Comparison of ENCODE assay signal across 8 mouse cellular contexts in genomic region chr8:97251458-97251865, GRCm38 (mm10).
DNase-seq lines count a peak whose midpoint lies in the region; ATAC-seq and TF ChIP-seq lines count a peak whose summit lies in the region.

No protein-coding gene starts in this region.

- peak; percentile 31 for DNase-seq in adrenal gland, postnatal 14 days
- DNase-seq in adrenal gland, adult 2 months = no peak
- peak; percentile 64 for DNase-seq in hindbrain, postnatal 0 days (ENCODE audit: low spot score)
- peak; percentile 35 to 38 for DNase-seq in right cerebral cortex, postnatal 10 days (ENCODE audit: low spot score in 2 of 2)
- no peak for DNase-seq in right cerebral cortex, postnatal 36 days (ENCODE audit: low spot score in 2 of 2)
- no peak for DNase-seq in thymus, adult 18-20 months
- no peak for DNase-seq in heart, postnatal 10 days

- no peak overlapping the region for H3K4me3 ChIP-seq in hindbrain, postnatal 0 days (ENCODE audit: low read length)
- H3K4me3 ChIP-seq in hindbrain, embryonic 12.5 days = no peak overlapping the region

- H3K27ac ChIP-seq in hindbrain, postnatal 0 days = no peak overlapping the region
- H3K27ac ChIP-seq in hindbrain, embryonic 12.5 days = no peak overlapping the region

- no peaks in the 10 kb centered on the region for H3K4me1 ChIP-seq in hindbrain, postnatal 0 days (ENCODE audit: insufficient read depth, low read length)
- H3K4me1 ChIP-seq in hindbrain, embryonic 12.5 days = no peaks in the 10 kb centered on the region

- WGBS in hindbrain, postnatal 0 days = 41% methylated on average over 5 of the region's 5 CpGs
- 84% methylated on average over 5 of the region's 5 CpGs for WGBS in hindbrain, embryonic 12.5 days

- no peaks in the 10 kb centered on the region for H3K36me3 ChIP-seq in hindbrain, postnatal 0 days (ENCODE audit: insufficient read depth, low read length)
- H3K36me3 ChIP-seq in hindbrain, embryonic 12.5 days = no peaks in the 10 kb centered on the region

- no peak overlapping the region for H3K9ac ChIP-seq in hindbrain, postnatal 0 days (replicated peaks; ENCODE audit: low read length)
- H3K9ac ChIP-seq in hindbrain, embryonic 12.5 days = no peak overlapping the region

- TF ChIP-seq CTCF in hindbrain, postnatal 0 days (IDR thresholded peaks at IDR 0.05; ENCODE audit: low read depth) = no peak

- no peaks in the 10 kb centered on the region for H3K9me3 ChIP-seq in hindbrain, postnatal 0 days (ENCODE audit: low read length)
- H3K9me3 ChIP-seq in hindbrain, embryonic 12.5 days (replicated peaks) = no peaks in the 10 kb centered on the region

- intact Hi-C loops in heart, postnatal 10 days (cut with DNase I) = no loop called here

- no peak for ATAC-seq in hindbrain, postnatal 0 days
- no peak for ATAC-seq in hindbrain, embryonic 12.5 days (ENCODE audit: low FRiP score)

- no peak overlapping the region for H3K4me2 ChIP-seq in hindbrain, postnatal 0 days (ENCODE audit: low read depth, low read length)
- no peak overlapping the region for H3K4me2 ChIP-seq in hindbrain, embryonic 12.5 days (replicated peaks)

- H3K27me3 ChIP-seq in hindbrain, postnatal 0 days (ENCODE audit: insufficient read depth, low read length) = no peaks in the 10 kb centered on the region
- no peaks in the 10 kb centered on the region for H3K27me3 ChIP-seq in hindbrain, embryonic 12.5 days

Comparison
In these comparisons a context has a peak if more than half of its experiments do, and no peak if none do; other contexts are left out.
1. DNase-seq: peak in adrenal gland, postnatal 14 days (single experiment), hindbrain, postnatal 0 days (single experiment) and right cerebral cortex, postnatal 10 days (2 of 2); none in adrenal gland, adult 2 months (single experiment), right cerebral cortex, postnatal 36 days (0 of 2), thymus, adult 18-20 months (0 of 2) and heart, postnatal 10 days (0 of 2).